Mouse (Mus musculus) limb, embryonic 15.5 days (tissue): ENCODE measurements around the gene Plcd1. TPM values are rescaled to one million over a fixed set of nuclear protein-coding genes. Genes with fewer than 3 reads are reported as not detected.

ENCODE experiments used
- ATAC-seq: fragments of 200-750 bp; cut with Nextera tagmentation; 2 replicates; pipeline ENCODE4 v1.8.0; 2017; ENCODE audit warnings: low read depth, moderate TSS enrichment; ENCODE audit not compliant: insufficient number of reproducible peaks, low FRiP score, low TSS enrichment
- H3K27ac ChIP-seq: fragments of 300-500 bp; sonication (generic); 2 replicates; pipeline ENCODE4 v1.5.1; 2015; ENCODE audit warnings: moderate library complexity, mild to moderate bottlenecking, inconsistent platforms
- H3K27me3 ChIP-seq: fragments of 300-500 bp; sonication (generic); 2 replicates; pipeline ENCODE4 v1.6.1; 2015; ENCODE audit warnings: inconsistent platforms
- H3K36me3 ChIP-seq: fragments of 300-500 bp; sonication (generic); 2 replicates; pipeline ENCODE4 v1.6.1; 2015; ENCODE audit warnings: inconsistent platforms
- H3K4me1 ChIP-seq: fragments of 300-500 bp; sonication (generic); 2 replicates; pipeline ENCODE4 v1.6.1; 2015; ENCODE audit warnings: inconsistent platforms
- H3K4me2 ChIP-seq: fragments of 300-500 bp; sonication (generic); 2 replicates; pipeline ENCODE4 v1.6.1; 2015; ENCODE audit warnings: mild to moderate bottlenecking, inconsistent platforms
- H3K4me3 ChIP-seq: fragments of 300-500 bp; sonication (generic); 2 replicates; pipeline ENCODE4 v1.5.1; 2015; ENCODE audit warnings: mild to moderate bottlenecking, inconsistent platforms
- H3K9ac ChIP-seq: fragments of 300-500 bp; sonication (generic); 2 replicates; pipeline ENCODE4 v1.6.1; 2015; ENCODE audit warnings: inconsistent platforms
- H3K9me3 ChIP-seq: fragments of 300-500 bp; sonication (generic); 2 replicates; pipeline ENCODE4 v1.6.1; 2016; ENCODE audit warnings: inconsistent platforms
- WGBS: fragments of 180-500 bp; shearing (Covaris S2); methylation state at CpG from one replicate; pipeline ENCODE4 v1.1.7; 2015; 5-methylcytosine and 5-hydroxymethylcytosine counted together
- polyA plus RNA-seq: library from polyadenylated mRNA; unstranded; fragments of >200 nt; fragmentation: Nextera tagmentation; extraction: Ambion mirVana; gene quantifications from 2 replicates; pipeline ENCODE4 v1.2.1, GENCODE M21; 2015

Gene Plcd1
- polyA plus RNA-seq, 1 experiment from 2014 or later: 55.5 TPM

GRCm38 (mm10) chr9:119088148-119088801, 5.0 kb downstream of the Plcd1 start:
- no peak overlapping the region for H3K9ac ChIP-seq
- H3K27me3 ChIP-seq: no peaks in the 10 kb centered on the region
- H3K36me3 ChIP-seq: peaks cover 10% of the 10 kb centered on the region
- H3K27ac ChIP-seq: peak overlapping the region; percentile 86
- ATAC-seq: peak; percentile 85
- peaks cover 52% of the 10 kb centered on the region for H3K4me1 ChIP-seq
- peak overlapping the region; percentile 68 for H3K4me2 ChIP-seq
- peak overlapping the region; percentile 43 for H3K4me3 ChIP-seq
- H3K9me3 ChIP-seq: no peaks in the 10 kb centered on the region
- 1% methylated on average over 24 of the region's 24 CpGs for WGBS

- no peak overlapping the region for H3K4me3 ChIP-seq
- H3K9ac ChIP-seq: no peak overlapping the region
- H3K4me1 ChIP-seq: peaks cover 51% of the 10 kb centered on the region
- 0 out of 2 replicates have a peak overlapping the region, but pooled peaks have one; percentile 68 for H3K4me2 ChIP-seq
- H3K9me3 ChIP-seq: no peaks in the 10 kb centered on the region
- H3K27ac ChIP-seq: no peak overlapping the region
- no peak for ATAC-seq
- H3K27me3 ChIP-seq: no peaks in the 10 kb centered on the region
- H3K36me3 ChIP-seq: peaks cover 10% of the 10 kb centered on the region
- 86% methylated on average over 5 of the region's 5 CpGs for WGBS
Observed at GRCm38 (mm10) chr9:119087309-119087708, 6.0 kb downstream of the Plcd1 start.

- Histone ChIP-seq H3K4me2 (no peak overlapping the region), H3K4me3 (no peak overlapping the region), H3K9ac (no peak overlapping the region), H3K4me1 (peaks cover 45% of the 10 kb centered on the region), H3K36me3 (peaks cover 13% of the 10 kb centered on the region), H3K27ac (no peak overlapping the region), H3K9me3 (no peaks in the 10 kb centered on the region), H3K27me3 (no peaks in the 10 kb centered on the region)
- ATAC-seq: no peak
- 45% methylated on average over 1 of the region's 1 CpGs for WGBS
Observed at GRCm38 (mm10) chr9:119086451-119086850, 6.9 kb downstream of the Plcd1 start.

GRCm38 (mm10) chr9:119083966-119084365, 9.3 kb downstream of the Plcd1 start:
- Histone ChIP-seq H3K27me3 (no peaks in the 10 kb centered on the region), H3K36me3 (peaks cover 31% of the 10 kb centered on the region), H3K9me3 (no peaks in the 10 kb centered on the region), H3K4me1 (peaks cover 33% of the 10 kb centered on the region), H3K4me3 (no peak overlapping the region), H3K27ac (no peak overlapping the region), H3K4me2 (no peak overlapping the region), H3K9ac (no peak overlapping the region)
- no peak for ATAC-seq
- 76% methylated on average over 10 of the region's 10 CpGs for WGBS

GRCm38 (mm10) chr9:119082656-119083430, 10.5 kb downstream of the Plcd1 start:
- 69% methylated on average over 7 of the region's 7 CpGs for WGBS
- no peak overlapping the region for H3K9ac ChIP-seq
- no peak for ATAC-seq

GRCm38 (mm10) chr9:119082039-119082438, 11.3 kb downstream of the Plcd1 start:
- Histone ChIP-seq H3K9me3 (no peaks in the 10 kb centered on the region), H3K36me3 (peaks cover 49% of the 10 kb centered on the region), H3K4me3 (no peak overlapping the region), H3K27ac (no peak overlapping the region), H3K27me3 (no peaks in the 10 kb centered on the region), H3K4me1 (peaks cover 17% of the 10 kb centered on the region), H3K4me2 (no peak overlapping the region), H3K9ac (no peak overlapping the region)
- WGBS: 16% methylated on average over 8 of the region's 8 CpGs
- ATAC-seq: no peak

More at GRCm38 (mm10) chr9:119082656-119083430, 10.5 kb downstream of the Plcd1 start:
- H3K36me3 ChIP-seq: peaks cover 41% of the 10 kb centered on the region
- no peak overlapping the region for H3K4me2 ChIP-seq
- no peaks in the 10 kb centered on the region for H3K9me3 ChIP-seq
- no peak overlapping the region for H3K27ac ChIP-seq
- H3K27me3 ChIP-seq: no peaks in the 10 kb centered on the region
- H3K4me1 ChIP-seq: peaks cover 24% of the 10 kb centered on the region
- H3K4me3 ChIP-seq: no peak overlapping the region

- H3K4me3 ChIP-seq: no peak overlapping the region
- peaks cover 65% of the 10 kb centered on the region for H3K36me3 ChIP-seq
- H3K27ac ChIP-seq: no peak overlapping the region
- no peaks in the 10 kb centered on the region for H3K9me3 ChIP-seq
- WGBS: 69% methylated on average over 5 of the region's 5 CpGs
- no peak for ATAC-seq
- no peaks in the 10 kb centered on the region for H3K27me3 ChIP-seq
- H3K9ac ChIP-seq: no peak overlapping the region
- peaks cover 14% of the 10 kb centered on the region for H3K4me1 ChIP-seq
- no peak overlapping the region for H3K4me2 ChIP-seq
Observed at GRCm38 (mm10) chr9:119080040-119080675, 13.1 kb downstream of the Plcd1 start.

- H3K4me3 ChIP-seq: no peak overlapping the region
- H3K4me2 ChIP-seq: no peak overlapping the region
- H3K36me3 ChIP-seq: peaks cover 87% of the 10 kb centered on the region
- no peaks in the 10 kb centered on the region for H3K27me3 ChIP-seq
- H3K9ac ChIP-seq: no peak overlapping the region
- H3K9me3 ChIP-seq: no peaks in the 10 kb centered on the region
- peaks cover 5% of the 10 kb centered on the region; the same call in 1 of the 2 replicates for H3K4me1 ChIP-seq
- no peak for ATAC-seq
- H3K27ac ChIP-seq: no peak overlapping the region
- 68% methylated on average over 16 of the region's 16 CpGs for WGBS
Observed at GRCm38 (mm10) chr9:119075685-119076084, 17.6 kb downstream of the Plcd1 start.

- no peak for ATAC-seq
- Histone ChIP-seq H3K27me3 (no peaks in the 10 kb centered on the region), H3K9ac (no peak overlapping the region), H3K4me3 (no peak overlapping the region), H3K9me3 (no peaks in the 10 kb centered on the region), H3K27ac (no peak overlapping the region), H3K36me3 (peaks cover 70% of the 10 kb centered on the region), H3K4me2 (no peak overlapping the region), H3K4me1 (0 out of 2 replicates have a peak, but pooled peaks cover 5% of the 10 kb centered on the region)
- WGBS: 70% methylated on average over 15 of the region's 15 CpGs
Observed at GRCm38 (mm10) chr9:119073184-119073895, 20.0 kb downstream of the Plcd1 start.

- Histone ChIP-seq H3K27me3 (no peaks in the 10 kb centered on the region), H3K27ac (no peak overlapping the region), H3K4me3 (no peak overlapping the region), H3K9ac (no peak overlapping the region), H3K4me1 (peaks cover 13% of the 10 kb centered on the region; the same call in 1 of the 2 replicates), H3K36me3 (peaks cover 57% of the 10 kb centered on the region), H3K4me2 (no peak overlapping the region), H3K9me3 (no peaks in the 10 kb centered on the region)
- no peak for ATAC-seq
- 80% methylated on average over 9 of the region's 9 CpGs for WGBS
Observed at GRCm38 (mm10) chr9:119071786-119072185, 21.5 kb downstream of the Plcd1 start.

GRCm38 (mm10) chr9:119070173-119070825, 23.0 kb downstream of the Plcd1 start:
- no peak for ATAC-seq
- Histone ChIP-seq H3K9ac (no peak overlapping the region), H3K27me3 (no peaks in the 10 kb centered on the region), H3K27ac (no peak overlapping the region), H3K4me2 (no peak overlapping the region), H3K36me3 (peaks cover 43% of the 10 kb centered on the region), H3K4me1 (peaks cover 8% of the 10 kb centered on the region; the same call in 1 of the 2 replicates), H3K9me3 (no peaks in the 10 kb centered on the region), H3K4me3 (no peak overlapping the region)
- 77% methylated on average over 13 of the region's 13 CpGs for WGBS
